In the genomic region with DNA sequence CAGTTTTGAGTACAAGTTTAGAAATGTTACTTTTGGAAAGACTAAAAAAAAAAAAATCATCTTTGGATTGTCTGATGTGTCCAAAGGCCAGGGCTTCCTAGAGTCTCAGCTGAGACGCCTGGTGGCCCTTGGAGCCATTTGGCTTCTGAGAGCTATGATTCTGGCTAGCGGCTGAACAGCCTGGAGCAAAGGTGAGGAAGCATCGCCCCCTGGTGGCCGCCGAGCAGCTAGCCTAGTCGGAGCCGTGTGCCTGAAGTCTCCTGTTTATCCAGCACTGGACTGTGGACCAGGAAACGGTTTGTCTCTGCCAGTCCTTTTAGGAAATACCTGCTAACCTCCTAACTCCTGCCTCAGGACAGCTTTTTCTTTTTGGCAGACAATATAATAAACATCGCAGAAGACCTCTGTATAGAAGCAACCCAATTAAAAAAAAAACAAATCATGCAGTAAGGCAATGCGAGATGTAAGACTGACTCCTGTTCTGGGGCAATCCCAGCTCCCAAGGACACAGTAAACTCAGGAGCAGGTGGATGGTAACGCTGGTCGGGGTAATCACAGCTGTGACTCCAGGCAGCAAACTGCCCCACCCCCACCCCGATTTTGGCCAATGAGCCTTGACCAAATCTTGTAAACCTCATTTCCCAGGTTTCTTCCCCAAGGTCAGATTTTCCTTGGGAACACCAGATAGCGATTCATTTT, we compare ENCODE assay signal across 8 mouse cellular contexts. TPM values are rescaled to one million over a fixed set of nuclear protein-coding genes. Genes with fewer than 3 reads are reported as not detected.
DNase-seq lines count a peak whose midpoint lies in the region; ATAC-seq lines count a peak whose summit lies in the region.

No protein-coding gene starts in this region.

- H3K9ac ChIP-seq in embryonic facial prominence, embryonic 15.5 days: no peak overlapping the region
- no peak overlapping the region for H3K9ac ChIP-seq in heart, embryonic 15.5 days
- no peak overlapping the region for H3K9ac ChIP-seq in liver, embryonic 11.5 days (ENCODE audit: low read depth, low read length)

- no peak overlapping the region for H3K27ac ChIP-seq in embryonic facial prominence, embryonic 15.5 days (replicated peaks)
- H3K27ac ChIP-seq in heart, embryonic 15.5 days: no peak overlapping the region
- H3K27ac ChIP-seq in liver, embryonic 11.5 days (ENCODE audit: low read depth, low read length): no peak overlapping the region

- H3K9me3 ChIP-seq in embryonic facial prominence, embryonic 15.5 days (replicated peaks): no peaks in the 10 kb centered on the region
- H3K9me3 ChIP-seq in heart, embryonic 15.5 days (replicated peaks): no peaks in the 10 kb centered on the region
- no peaks in the 10 kb centered on the region for H3K9me3 ChIP-seq in liver, embryonic 11.5 days (ENCODE audit: control insufficient read depth, low read length)

- peak; percentile 87 to 88 for DNase-seq in B cell, adult 2 months
- DNase-seq in adrenal gland, postnatal 36 days: peak; percentile 87 to 94
- DNase-seq in kidney, postnatal 14 days: peak; percentile 88
- peak; percentile 73 for DNase-seq in liver, embryonic 11.5 days (ENCODE audit: low spot score)
- DNase-seq in naive thymus-derived CD4-positive, alpha-beta T cell, adult 2 months (ENCODE audit: low read depth): peak; percentile 80
- peak; percentile 71 to 92 for DNase-seq in spleen, postnatal 4 days (ENCODE audit: low spot score in 2 of 2)

- no peaks in the 10 kb centered on the region for H3K36me3 ChIP-seq in embryonic facial prominence, embryonic 15.5 days
- H3K36me3 ChIP-seq in heart, embryonic 15.5 days: no peaks in the 10 kb centered on the region
- no peaks in the 10 kb centered on the region for H3K36me3 ChIP-seq in liver, embryonic 11.5 days (ENCODE audit: control insufficient read depth, insufficient read depth, low read length)

- WGBS in embryonic facial prominence, embryonic 15.5 days: 23% methylated on average over 14 of the region's 14 CpGs
- 23% methylated on average over 14 of the region's 14 CpGs for WGBS in heart, embryonic 15.5 days
- WGBS in liver, embryonic 11.5 days: 30% methylated on average over 14 of the region's 14 CpGs

- no peaks in the 10 kb centered on the region for H3K27me3 ChIP-seq in embryonic facial prominence, embryonic 15.5 days
- peaks cover 5% of the 10 kb centered on the region; the same call in 1 of the 2 replicates for H3K27me3 ChIP-seq in heart, embryonic 15.5 days
- H3K27me3 ChIP-seq in liver, embryonic 11.5 days (replicated peaks; ENCODE audit: control insufficient read depth, insufficient read depth, low read length): no peaks in the 10 kb centered on the region

- H3K4me1 ChIP-seq in embryonic facial prominence, embryonic 15.5 days: no peaks in the 10 kb centered on the region
- no peaks in the 10 kb centered on the region for H3K4me1 ChIP-seq in heart, embryonic 15.5 days (replicated peaks)
- no peaks in the 10 kb centered on the region for H3K4me1 ChIP-seq in liver, embryonic 11.5 days (replicated peaks; ENCODE audit: control insufficient read depth, insufficient read depth, low read length)

- peak; percentile 63; the same call in 1 of the 2 replicates for ATAC-seq in embryonic facial prominence, embryonic 15.5 days (ENCODE audit: insufficient number of reproducible peaks, low FRiP score, low TSS enrichment, low read depth)
- peak; percentile 62; the same call in 1 of the 2 replicates for ATAC-seq in heart, embryonic 15.5 days (replicated peaks; ENCODE audit: insufficient number of reproducible peaks, insufficient read depth, low FRiP score, low read depth)
- peak; percentile 78 for ATAC-seq in liver, embryonic 11.5 days (replicated peaks; ENCODE audit: low FRiP score)

- H3K4me2 ChIP-seq in embryonic facial prominence, embryonic 15.5 days (replicated peaks): no peak overlapping the region
- H3K4me2 ChIP-seq in heart, embryonic 15.5 days: no peak overlapping the region
- no peak overlapping the region for H3K4me2 ChIP-seq in liver, embryonic 11.5 days

- no peak overlapping the region for H3K4me3 ChIP-seq in embryonic facial prominence, embryonic 15.5 days (replicated peaks)
- H3K4me3 ChIP-seq in heart, embryonic 15.5 days: no peak overlapping the region
- no peak overlapping the region for H3K4me3 ChIP-seq in liver, embryonic 11.5 days (ENCODE audit: low read depth, low read length)

RNA-seq across cellular contexts. Expression of gene Tada1, which starts 18.6 kb away (rescaled TPM):
- total RNA-seq in adrenal gland, postnatal 36 days (2021): 10 to 100 TPM; 17.5 to 20.3 TPM
- polyA plus RNA-seq in embryonic facial prominence, embryonic 15.5 days (2015; fragmentation: Nextera tagmentation; extraction: Ambion mirVana): 52.2 and 53.6 TPM in 2 replicates
- 27.5 and 34.6 TPM in 2 replicates for polyA plus RNA-seq in heart, embryonic 15.5 days (2015; fragmentation: Nextera tagmentation; extraction: Ambion mirVana)
- polyA plus RNA-seq in liver, embryonic 11.5 days (2014; fragmentation: Nextera tagmentation; extraction: Ambion mirVana): 42.9 and 48.1 TPM in 2 replicates

RNA-seq across cellular contexts. Expression of gene Pogk, which starts 49.4 kb away (rescaled TPM):
- 10 to 100 TPM; 37.5 to 38.3 TPM for total RNA-seq in adrenal gland, postnatal 36 days (2021)
- polyA plus RNA-seq in embryonic facial prominence, embryonic 15.5 days (2015; fragmentation: Nextera tagmentation; extraction: Ambion mirVana): 17.6 and 18.7 TPM in 2 replicates
- 9.3 and 10.6 TPM in 2 replicates for polyA plus RNA-seq in heart, embryonic 15.5 days (2015; fragmentation: Nextera tagmentation; extraction: Ambion mirVana)
- 8.0 and 8.8 TPM in 2 replicates for polyA plus RNA-seq in liver, embryonic 11.5 days (2014; fragmentation: Nextera tagmentation; extraction: Ambion mirVana)
